Mouse (Mus musculus) ES-E14 (cell line): ENCODE results near the gene Myf5. TPM values are rescaled to one million over a fixed set of nuclear protein-coding genes. Genes with fewer than 3 reads are reported as not detected.

Experiments used
- DNase-seq: peaks from one replicate; pipeline ENCODE4 v3.0.0-alpha.2; 2013; ENCODE audit warnings: low read depth, low spot score
- H3K27ac ChIP-seq: 2 replicates; pipeline ENCODE4 v1.5.1; 2012; ENCODE audit warnings: low read depth, mild to moderate bottlenecking, low read length, moderate library complexity, mixed read lengths; ENCODE audit not compliant: poor library complexity, insufficient read depth, severe bottlenecking
- H3K36me3 ChIP-seq: 2 replicates; pipeline ENCODE4 v1.6.1; 2012; ENCODE audit warnings: mild to moderate bottlenecking, low read length, moderate library complexity, mixed read lengths; ENCODE audit not compliant: control insufficient read depth, poor library complexity, insufficient read depth, severe bottlenecking
- H3K4me1 ChIP-seq, 2 experiments: fragments of 150-350 bp in 1 of 2; sonication (generic) in 1 of 2; 2 replicates each; pipeline ENCODE4 v1.6.1; 2012; ENCODE audit warnings: low read length in 2 of 2, mild to moderate bottlenecking in 1 of 2, mixed read lengths in 1 of 2; ENCODE audit not compliant: control insufficient read depth in 2 of 2, insufficient read depth in 2 of 2, poor library complexity in 1 of 2
- H3K4me3 ChIP-seq, 2 experiments: fragments of 150-350 bp in 1 of 2; sonication (generic) in 1 of 2; 2 replicates each; pipeline ENCODE4 v1.5.1; 2012; ENCODE audit warnings: low read length in 2 of 2, low read depth in 1 of 2, mild to moderate bottlenecking in 1 of 2, mixed read lengths in 1 of 2; ENCODE audit not compliant: insufficient read depth in 1 of 2, poor library complexity in 1 of 2, severe bottlenecking in 1 of 2
- H3K9ac ChIP-seq: 2 replicates; pipeline ENCODE4 v1.6.1; 2012; ENCODE audit warnings: low read depth, mild to moderate bottlenecking, low read length, mixed read lengths; ENCODE audit not compliant: poor library complexity, insufficient read depth, severe bottlenecking
- H3K9me3 ChIP-seq: fragments of 150-350 bp; sonication (generic); 2 replicates; pipeline ENCODE4 v1.6.1; 2012; ENCODE audit warnings: low read depth, mild to moderate bottlenecking, low read length; ENCODE audit not compliant: control insufficient read depth, insufficient read depth
- CHD2 ChIP-seq: IDR thresholded peaks from 2 replicates; pipeline ENCODE4 v1.6.1; 2014; ENCODE audit warnings: mild to moderate bottlenecking, low read depth, low read length, inconsistent platforms
- HCFC1 ChIP-seq: IDR thresholded peaks from 2 replicates; pipeline ENCODE4 v1.6.1; 2012; ENCODE audit warnings: low read length, inconsistent platforms, borderline replicate concordance; ENCODE audit not compliant: insufficient read depth
- MAFK ChIP-seq: IDR thresholded peaks from 2 replicates; pipeline ENCODE4 v1.6.1; 2014; ENCODE audit warnings: mild to moderate bottlenecking, low read depth, low read length, inconsistent platforms; ENCODE audit not compliant: insufficient read depth
- ZC3H11A ChIP-seq: IDR thresholded peaks from 2 replicates; pipeline ENCODE4 v1.6.1; 2012; ENCODE audit warnings: low read depth, mild to moderate bottlenecking, inconsistent platforms, low read length, borderline replicate concordance
- ZNF384 ChIP-seq: IDR thresholded peaks from 2 replicates; pipeline ENCODE4 v1.6.1; 2012; ENCODE audit warnings: low read depth, low read length, inconsistent platforms
- in situ Hi-C, 2 experiments: fragments of 600-800 bp; cut with MboI; formaldehyde crosslinking; loops; one replicate each; pipeline ENCODE4 v1.15.1; 2025; ENCODE audit warnings: low sequenced_read_pairs in 2 of 2, inconsistent platforms in 1 of 2; ENCODE audit not compliant: unreplicated experiment in 2 of 2
- total RNA-seq: library from RNA; depleted of rRNA; stranded (reverse); fragments of 300-350 nt; gene quantifications from 2 replicates; pipeline ENCODE4 v1.2.3, GENCODE M21; 2012

Myf5 gene
- total RNA-seq, 1 experiment: not detected

DNA sequence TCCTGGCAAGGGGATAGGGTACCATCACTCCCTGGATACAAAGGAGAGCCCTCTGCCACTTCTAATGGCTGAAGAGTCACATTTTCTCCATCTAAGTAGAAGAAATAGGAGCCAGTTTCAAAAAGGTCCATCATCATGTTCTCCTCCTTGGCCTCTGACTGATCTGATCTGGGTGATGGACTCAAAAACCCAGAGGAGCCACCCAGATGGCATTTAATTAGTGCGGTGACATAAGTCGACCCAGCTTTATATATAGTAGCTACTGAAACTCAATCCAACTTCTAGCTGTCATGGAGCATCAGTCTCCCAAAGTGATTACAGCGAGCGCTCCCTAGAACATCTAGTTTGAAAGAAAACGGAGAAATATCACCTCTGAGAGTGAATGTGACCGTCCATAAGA is 8.6 kb upstream of the Myf5 start, which contains the start of gene Myf6:
Gene Myf6, minus strand, starts transcription at position 170 of the 400 bp plus-strand sequence.
- TF ChIP-seq CHD2 (no peak), HCFC1 (no peak), MAFK (no peak), ZNF384 (no peak), ZC3H11A (no peak)
- no peaks in the 10 kb centered on the region for H3K36me3 ChIP-seq
- no peaks in the 10 kb centered on the region for H3K4me1 ChIP-seq
- no peak within 1 kb of the TSS for H3K4me3 ChIP-seq
- DNase-seq: no peak
- H3K9ac ChIP-seq: no peak within 1 kb of the TSS
- H3K9me3 ChIP-seq: no peaks in the 10 kb centered on the region
- H3K27ac ChIP-seq: no peak within 1 kb of the TSS
- in situ Hi-C loops: no loop called here

DNA sequence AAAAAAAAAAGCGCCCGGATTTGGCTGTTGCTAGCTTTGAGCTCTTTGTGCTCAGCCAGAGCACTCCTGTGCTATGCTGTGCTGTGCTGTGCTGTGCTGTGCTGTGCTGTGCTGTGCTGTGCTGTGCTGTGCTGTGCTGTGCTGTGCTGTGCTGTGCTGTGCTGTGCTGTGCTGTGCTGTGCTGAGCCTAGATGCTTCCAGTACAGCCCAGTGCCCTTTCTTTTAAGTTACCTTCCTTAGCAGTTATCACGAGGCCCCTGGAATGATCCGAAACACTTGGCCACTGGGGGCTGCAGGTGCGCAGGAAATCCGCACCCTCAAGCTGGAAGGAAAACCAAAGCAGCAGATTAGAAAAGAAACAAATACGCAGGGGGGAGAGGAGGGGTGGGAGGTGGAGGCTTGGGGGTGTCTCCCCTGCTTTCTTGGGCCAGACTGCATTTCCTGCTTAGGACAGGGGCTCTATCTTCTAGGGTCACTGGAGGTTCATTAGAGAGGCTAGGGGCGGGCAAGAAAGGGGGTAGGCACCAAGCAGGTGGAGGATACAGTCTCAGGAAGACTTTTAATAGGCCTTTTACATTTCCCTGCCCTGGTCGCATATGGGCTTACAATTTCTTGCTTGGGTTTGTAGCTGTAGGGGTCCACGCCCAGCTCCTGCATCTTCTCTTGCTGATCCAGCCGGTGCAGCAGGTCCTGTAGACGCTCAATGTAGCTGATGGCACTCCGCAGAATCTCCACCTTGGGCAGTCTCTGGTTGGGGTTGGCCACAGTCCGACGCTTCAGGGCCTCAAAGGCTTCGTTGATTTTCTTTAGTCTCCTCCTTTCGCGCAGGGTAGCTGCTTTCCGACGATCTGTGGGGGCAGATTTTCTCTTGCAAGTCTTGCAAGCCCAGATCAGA is 7.9 kb upstream of the Myf5 start:
- Histone ChIP-seq H3K9ac (no peak overlapping the region), H3K27ac (no peak overlapping the region), H3K4me3 (peak overlapping the region in 1 of 2 experiments; percentile 24; a peak in 1 of 4 replicates), H3K4me1 (no peaks in the 10 kb centered on the region), H3K9me3 (no peaks in the 10 kb centered on the region), H3K36me3 (no peaks in the 10 kb centered on the region)
- DNase-seq: peak; percentile 9
- no peak for TF ChIP-seq MAFK
- TF ChIP-seq CHD2: no peak
- peak; percentile 79; the same call in 1 of the 2 replicates for TF ChIP-seq ZNF384
- no peak for TF ChIP-seq ZC3H11A
- no peak for TF ChIP-seq HCFC1
- in situ Hi-C loops: no loop called here

DNA sequence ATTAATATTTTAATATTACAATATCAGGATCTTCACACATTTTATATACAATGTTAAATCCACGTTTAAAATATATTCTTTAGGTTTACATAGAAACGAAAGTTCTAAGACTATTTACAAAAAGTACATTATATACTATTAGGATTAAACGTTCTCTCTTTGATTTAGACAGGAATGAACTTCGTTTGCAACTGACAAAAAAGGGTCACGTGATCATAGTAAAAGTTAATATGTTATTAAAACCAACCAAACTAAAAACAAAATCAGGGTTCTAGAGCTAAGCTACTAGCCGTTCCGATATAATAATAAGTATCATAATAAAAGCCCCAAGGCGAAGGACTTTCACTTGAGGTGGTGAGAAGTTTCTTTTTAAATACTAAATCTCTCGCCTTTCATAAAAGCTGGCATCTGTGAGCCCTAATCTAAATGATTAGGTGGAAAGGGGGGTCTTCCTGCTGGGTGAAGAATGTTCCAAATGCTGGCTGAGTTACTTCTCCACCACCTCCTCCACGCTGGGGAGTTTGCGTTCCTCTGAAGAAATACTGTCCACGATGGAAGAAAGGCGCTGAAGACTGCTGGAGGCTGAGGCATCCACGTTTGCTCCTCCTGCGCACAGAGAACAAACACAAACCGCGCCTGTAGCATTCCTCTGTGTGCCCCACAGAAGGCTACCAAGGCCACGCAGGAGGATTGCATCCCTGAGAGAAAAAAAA is 7.1 kb upstream of the Myf5 start:
- Histone ChIP-seq H3K36me3 (no peaks in the 10 kb centered on the region), H3K9ac (no peak overlapping the region), H3K4me3 (peak overlapping the region in 1 of 2 experiments; percentile 24; a peak in 1 of 4 replicates), H3K27ac (no peak overlapping the region), H3K9me3 (no peaks in the 10 kb centered on the region), H3K4me1 (0 out of 4 replicates have a peak, but pooled peaks cover 0 to 1% of the 10 kb centered on the region in 2 experiments)
- in situ Hi-C loops: no loop called here
- peak; percentile 1 for DNase-seq
- TF ChIP-seq HCFC1 (no peak), MAFK (no peak), ZNF384 (no peak; the same call in 1 of the 2 replicates), ZC3H11A (no peak), CHD2 (no peak)

DNA sequence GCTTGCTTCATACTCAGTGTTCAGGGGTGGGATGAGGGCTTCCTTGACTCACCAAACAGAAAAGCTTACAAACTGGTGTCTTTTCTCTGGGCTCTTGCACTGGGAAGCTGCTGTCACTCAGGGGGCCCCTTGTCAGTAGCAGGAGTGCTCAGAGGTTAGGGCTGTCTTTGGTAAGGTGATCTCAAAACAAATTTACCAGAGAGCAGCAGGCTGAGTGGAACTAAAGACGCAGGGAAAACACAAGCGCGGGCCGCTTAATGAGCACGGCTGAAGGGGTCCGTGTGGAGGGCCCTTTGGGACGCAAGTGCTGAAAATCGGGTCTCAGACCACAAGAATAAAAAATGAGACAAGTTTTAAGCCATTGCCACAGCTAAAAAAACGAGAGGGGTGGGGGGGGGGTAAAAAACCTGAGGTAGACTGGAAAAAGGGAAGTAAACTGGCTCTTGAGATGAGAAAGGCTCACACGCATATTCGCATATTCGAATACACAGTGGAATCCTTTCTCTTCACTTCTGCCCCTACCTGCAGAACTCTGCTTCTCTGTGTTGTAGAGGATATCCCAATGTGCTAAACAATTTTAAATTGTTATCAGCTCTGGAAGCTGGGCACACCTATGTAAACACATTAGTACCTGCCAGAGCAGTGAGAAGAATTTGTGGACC is 2.9 kb upstream of the Myf5 start:
- Histone ChIP-seq H3K4me3 (no peak overlapping the region), H3K9me3 (no peaks in the 10 kb centered on the region), H3K36me3 (no peaks in the 10 kb centered on the region), H3K9ac (no peak overlapping the region), H3K4me1 (peaks cover 0 to 6% of the 10 kb centered on the region in 2 experiments; a peak in 1 of 4 replicates), H3K27ac (no peak overlapping the region)
- DNase-seq: peak; percentile 4
- in situ Hi-C loops: no loop called here
- no peak for TF ChIP-seq ZC3H11A
- TF ChIP-seq MAFK: no peak
- no peak for TF ChIP-seq CHD2
- no peak for TF ChIP-seq HCFC1
- TF ChIP-seq ZNF384: no peak
